Mouse (Mus musculus) macrophage (primary cell): ENCODE data around the gene Pnrc1. TPM values are rescaled to one million over a fixed set of nuclear protein-coding genes. Genes with fewer than 3 reads are reported as not detected.

Experiments
- H3K27ac ChIP-seq: fragments of 350-480 bp; formaldehyde crosslinking; 2 replicates; pipeline ENCODE4 v1.9.0; 2021
- H3K36me3 ChIP-seq: fragments of 350-480 bp; formaldehyde crosslinking; 2 replicates; pipeline ENCODE4 v1.9.0; 2021; ENCODE audit errors: inconsistent target
- H3K4me3 ChIP-seq: fragments of 350-480 bp; formaldehyde crosslinking; 2 replicates; pipeline ENCODE4 v1.9.0; 2021; ENCODE audit errors: inconsistent target
- H3K79me2 ChIP-seq: fragments of 350-480 bp; formaldehyde crosslinking; 2 replicates; pipeline ENCODE4 v1.9.0; 2021; ENCODE audit errors: inconsistent target
- WGBS: methylation state at CpG from one replicate; pipeline ENCODE4 v1.1.7; 2026; ENCODE audit warnings: inconsistent platforms; ENCODE audit not compliant: missing documents; 5-methylcytosine and 5-hydroxymethylcytosine counted together
- polyA plus RNA-seq: library from polyadenylated mRNA; stranded (reverse); fragments of 250-400 nt; gene quantifications from 3 replicates; pipeline ENCODE4 v1.2.4, GENCODE M21; 2018; ENCODE audit warnings: inconsistent platforms

Gene Pnrc1
- polyA plus RNA-seq, 1 experiment from 2014 or later = 182 TPM

DNA sequence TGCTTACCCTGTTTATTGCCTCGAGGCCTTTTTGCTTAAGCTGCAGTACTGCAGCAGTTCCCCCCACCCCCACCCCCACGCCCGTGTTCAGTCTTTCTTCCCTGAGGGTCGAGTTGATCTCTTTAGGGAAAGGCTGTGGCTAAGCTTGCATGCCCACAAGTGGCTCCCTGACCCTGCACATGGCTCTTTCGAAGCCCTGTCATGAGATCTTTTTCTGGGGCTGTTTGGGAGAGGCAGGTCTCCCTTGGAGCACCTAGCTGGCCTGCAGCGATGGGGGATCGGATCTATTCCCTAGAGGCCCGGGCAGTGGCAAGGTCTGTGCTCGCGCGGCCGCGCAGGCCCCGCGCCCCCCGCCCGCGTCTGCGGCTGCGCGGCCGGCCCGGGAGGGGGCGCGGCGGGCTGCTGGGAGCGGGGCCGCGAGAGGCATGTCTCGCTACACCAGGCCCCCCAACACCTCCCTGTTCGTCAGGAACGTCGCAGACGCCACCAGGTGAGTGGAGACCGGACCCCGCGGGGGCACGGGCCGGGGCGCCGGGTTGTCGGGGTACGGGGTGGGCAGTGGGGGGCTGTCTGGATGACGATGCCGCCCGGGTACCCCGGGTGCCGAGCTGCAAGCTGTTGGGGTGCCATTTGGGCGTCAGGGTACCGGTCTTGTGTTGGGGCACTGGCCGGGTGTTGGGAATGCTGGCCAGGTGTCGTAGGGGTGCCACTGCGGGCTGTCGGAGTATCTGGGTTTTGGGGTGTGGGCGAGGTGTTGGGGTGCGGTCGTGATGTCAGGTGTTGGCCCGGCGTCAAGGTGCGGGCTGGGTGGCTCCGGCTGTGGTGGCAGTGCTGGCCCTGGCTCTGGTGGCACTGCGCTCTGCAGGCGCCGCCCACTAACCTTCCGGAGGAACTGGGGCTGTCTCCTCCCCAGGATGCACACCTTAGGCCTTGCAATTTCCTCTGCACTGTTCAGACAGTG is 80.8 kb downstream of the Pnrc1 start, which contains the start of gene Srsf12:
Gene Srsf12 (plus strand): TSS at position 111 of the 961 bp plus-strand sequence.
- H3K27ac ChIP-seq = no peak within 1 kb of the TSS
- H3K79me2 ChIP-seq = no peaks in the 10 kb centered on the region
- 4% methylated on average over 60 of the region's 65 CpGs for WGBS
- no peak within 1 kb of the TSS for H3K4me3 ChIP-seq
- no peaks in the 10 kb centered on the region for H3K36me3 ChIP-seq

DNA sequence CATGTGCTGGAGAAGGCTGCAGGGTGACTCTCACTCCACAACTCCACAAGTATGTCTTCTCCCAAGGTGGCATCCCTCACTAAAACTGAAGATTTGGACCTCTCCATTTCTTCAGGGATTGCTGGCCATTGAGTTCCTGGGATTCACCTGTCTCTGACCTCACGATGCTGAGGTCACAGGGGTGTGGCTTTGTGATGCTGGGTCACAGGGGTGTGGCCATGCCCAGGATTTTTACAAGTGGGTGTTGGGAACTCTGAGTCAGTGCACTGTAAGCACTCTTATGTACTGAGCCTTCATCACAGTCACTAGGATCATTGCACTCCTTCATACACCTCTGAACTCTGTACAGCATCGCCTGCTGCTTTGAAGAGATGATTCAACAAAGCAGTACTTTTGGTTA is 82.4 kb downstream of the Pnrc1 start:
- 85% methylated on average over 2 of the region's 2 CpGs for WGBS
- H3K79me2 ChIP-seq = no peaks in the 10 kb centered on the region

DNA sequence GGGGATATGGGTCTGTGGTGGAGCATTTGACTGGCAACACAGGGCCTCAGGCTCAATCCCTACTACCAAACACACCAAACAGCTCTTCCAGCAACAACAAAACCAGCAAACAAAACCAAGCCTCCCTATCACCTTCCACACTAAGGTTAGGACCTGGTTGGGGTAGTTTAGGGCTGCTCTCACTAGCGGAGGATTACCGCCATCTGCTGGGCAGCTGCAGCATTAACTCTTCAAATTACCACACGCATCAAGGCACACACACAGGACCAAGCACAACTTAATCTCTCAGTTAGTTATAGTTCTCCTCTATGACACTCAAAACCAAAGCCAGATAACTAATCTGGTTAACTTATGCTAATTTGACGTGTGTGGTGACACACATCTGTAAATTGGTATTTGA is 85.3 kb downstream of the Pnrc1 start:
- H3K4me3 ChIP-seq = no peak overlapping the region
- 41% methylated on average over 4 of the region's 4 CpGs for WGBS
- no peaks in the 10 kb centered on the region for H3K36me3 ChIP-seq
- H3K79me2 ChIP-seq = no peaks in the 10 kb centered on the region
- H3K27ac ChIP-seq = no peak overlapping the region

More for the DNA sequence above, 82.4 kb downstream of the Pnrc1 start:
- Histone ChIP-seq H3K4me3 (no peak overlapping the region), H3K36me3 (no peaks in the 10 kb centered on the region), H3K27ac (no peak overlapping the region)

DNA sequence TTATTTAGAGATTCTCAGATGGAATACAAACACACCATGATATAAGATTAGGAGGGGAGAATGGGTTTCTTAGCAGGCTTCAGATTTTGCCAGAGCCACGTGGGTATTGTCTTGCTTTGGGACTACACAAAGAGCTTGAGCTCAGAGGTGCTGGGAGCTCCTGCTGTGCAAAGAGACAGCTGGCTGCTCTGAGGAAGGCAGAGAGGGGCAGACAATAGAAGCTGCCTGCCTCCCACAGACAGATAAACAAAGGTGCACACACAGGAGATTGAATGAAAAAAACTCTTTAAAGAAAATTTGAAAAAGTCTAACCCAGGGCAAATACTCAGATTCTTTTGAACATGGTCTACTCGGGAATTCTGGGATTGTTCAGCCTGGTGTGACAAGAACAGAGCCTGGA is 91.8 kb downstream of the Pnrc1 start:
- Histone ChIP-seq H3K27ac (no peak overlapping the region), H3K79me2 (no peaks in the 10 kb centered on the region), H3K4me3 (no peak overlapping the region), H3K36me3 (no peaks in the 10 kb centered on the region)
- WGBS = 48% methylated on average over 2 of the region's 2 CpGs

Other genes with a start within 250 kb of the Pnrc1 start
- gene Gabrr2, start 227.2 kb downstream of the Pnrc1 start, polyA plus RNA-seq = not detected in 3 replicates
- gene Gabrr1, start 157.6 kb downstream of the Pnrc1 start, polyA plus RNA-seq = not detected in 3 replicates
- gene Pm20d2, start 100.4 kb downstream of the Pnrc1 start, polyA plus RNA-seq = not detected in 3 replicates
- not detected in 3 replicates for gene Srsf12, start 81.2 kb downstream of the Pnrc1 start, polyA plus RNA-seq
- gene Rngtt, start 20.1 kb upstream of the Pnrc1 start, polyA plus RNA-seq = 16.2 to 28.7 TPM (median 25.3 TPM) in 3 replicates